Mouse (Mus musculus): Measurements from ENCODE around the gene Wdr24. TPM values are rescaled to one million over a fixed set of nuclear protein-coding genes. Genes with fewer than 3 reads are reported as not detected.

The Wdr24 gene
- polyA plus RNA-seq, 1 experiment from 2014 or later = 17.0 TPM

Small RNAs within 50 kb of the gene (microRNA-seq; reads per million reads assigned to microRNA genes)
- gene Mir3082 = not detected
- gene Mir6966 = 1.2 reads per million

Other genes starting within 250 kb of the Wdr24 start
- 34.6 and 35.3 TPM in 2 replicates for gene Lmf1, start 244.5 kb upstream of the Wdr24 start, polyA plus RNA-seq (2016; fragmentation: Nextera tagmentation; extraction: Ambion mirVana)
- 1.5 and 4.9 TPM in 2 replicates for gene Gng13, start 106.5 kb upstream of the Wdr24 start, polyA plus RNA-seq (2016; fragmentation: Nextera tagmentation; extraction: Ambion mirVana)
- 22.4 and 23.0 TPM in 2 replicates for gene Chtf18, start 96.2 kb upstream of the Wdr24 start, polyA plus RNA-seq (2016; fragmentation: Nextera tagmentation; extraction: Ambion mirVana)
- 11.3 and 12.5 TPM in 2 replicates for gene Rpusd1, start 96.0 kb upstream of the Wdr24 start, polyA plus RNA-seq (2016; fragmentation: Nextera tagmentation; extraction: Ambion mirVana)
- gene Mslnl, start 87.6 kb upstream of the Wdr24 start, polyA plus RNA-seq (2016; fragmentation: Nextera tagmentation; extraction: Ambion mirVana) = not detected in 2 replicates
- 18.2 and 20.5 TPM in 2 replicates for gene Msln, start 69.2 kb upstream of the Wdr24 start, polyA plus RNA-seq (2016; fragmentation: Nextera tagmentation; extraction: Ambion mirVana)
- gene Narfl, start 49.9 kb upstream of the Wdr24 start, polyA plus RNA-seq (2016; fragmentation: Nextera tagmentation; extraction: Ambion mirVana) = 30.5 and 31.8 TPM in 2 replicates
- gene Haghl, start 38.0 kb upstream of the Wdr24 start, polyA plus RNA-seq (2016; fragmentation: Nextera tagmentation; extraction: Ambion mirVana) = 50.5 and 53.2 TPM in 2 replicates
- 0.37 and 0.41 TPM in 2 replicates for gene Ccdc78, start 37.0 kb upstream of the Wdr24 start, polyA plus RNA-seq (2016; fragmentation: Nextera tagmentation; extraction: Ambion mirVana)
- gene Fam173a, start 30.7 kb upstream of the Wdr24 start, polyA plus RNA-seq (2016; fragmentation: Nextera tagmentation; extraction: Ambion mirVana) = 67.3 and 68.2 TPM in 2 replicates
- gene AC134908.4, start 28.0 kb upstream of the Wdr24 start, polyA plus RNA-seq (2016; fragmentation: Nextera tagmentation; extraction: Ambion mirVana) = 0.32 and 0.61 TPM in 2 replicates
- gene Metrn, start 26.5 kb upstream of the Wdr24 start, polyA plus RNA-seq (2016; fragmentation: Nextera tagmentation; extraction: Ambion mirVana) = 28.9 and 30.9 TPM in 2 replicates
- 1.4 and 1.6 TPM in 2 replicates for gene Fbxl16, start 14.5 kb upstream of the Wdr24 start, polyA plus RNA-seq (2016; fragmentation: Nextera tagmentation; extraction: Ambion mirVana)
- gene Jmjd8, start 5.2 kb downstream of the Wdr24 start, polyA plus RNA-seq (2016; fragmentation: Nextera tagmentation; extraction: Ambion mirVana) = 38.1 and 41.8 TPM in 2 replicates
- 271 and 272 TPM in 2 replicates for gene Stub1, start 9.8 kb downstream of the Wdr24 start, polyA plus RNA-seq (2016; fragmentation: Nextera tagmentation; extraction: Ambion mirVana)
- 1.6 and 2.4 TPM in 2 replicates for gene Rhbdl1, start 13.7 kb downstream of the Wdr24 start, polyA plus RNA-seq (2016; fragmentation: Nextera tagmentation; extraction: Ambion mirVana)
- 1.3 and 1.6 TPM in 2 replicates for gene Gm20683, start 18.1 kb downstream of the Wdr24 start, polyA plus RNA-seq (2016; fragmentation: Nextera tagmentation; extraction: Ambion mirVana)
- 24.0 and 24.9 TPM in 2 replicates for gene Rhot2, start 21.2 kb downstream of the Wdr24 start, polyA plus RNA-seq (2016; fragmentation: Nextera tagmentation; extraction: Ambion mirVana)
- 18.4 and 20.1 TPM in 2 replicates for gene Wdr90, start 37.9 kb downstream of the Wdr24 start, polyA plus RNA-seq (2016; fragmentation: Nextera tagmentation; extraction: Ambion mirVana)
- gene Mcrip2, start 45.1 kb downstream of the Wdr24 start, polyA plus RNA-seq (2016; fragmentation: Nextera tagmentation; extraction: Ambion mirVana) = 160 and 161 TPM in 2 replicates
- 31.3 and 36.1 TPM in 2 replicates for gene Mettl26, start 51.4 kb downstream of the Wdr24 start, polyA plus RNA-seq (2016; fragmentation: Nextera tagmentation; extraction: Ambion mirVana)
- gene Wfikkn1, start 57.2 kb downstream of the Wdr24 start, polyA plus RNA-seq (2016; fragmentation: Nextera tagmentation; extraction: Ambion mirVana) = 0.19 and 0.40 TPM in 2 replicates
- 17.1 and 18.1 TPM in 2 replicates for gene Rab40c, start 96.1 kb downstream of the Wdr24 start, polyA plus RNA-seq (2016; fragmentation: Nextera tagmentation; extraction: Ambion mirVana)
- gene Pigq, start 121.3 kb downstream of the Wdr24 start, polyA plus RNA-seq (2016; fragmentation: Nextera tagmentation; extraction: Ambion mirVana) = 69.8 and 72.1 TPM in 2 replicates
- gene Nhlrc4, start 121.3 kb downstream of the Wdr24 start, polyA plus RNA-seq (2016; fragmentation: Nextera tagmentation; extraction: Ambion mirVana) = 0.36 and 1.2 TPM in 2 replicates
- 0.08 and 0.17 TPM in 2 replicates for gene A930017K11Rik, start 128.9 kb downstream of the Wdr24 start, polyA plus RNA-seq (2016; fragmentation: Nextera tagmentation; extraction: Ambion mirVana)
- 16.9 and 18.0 TPM in 2 replicates for gene Capn15, start 162.2 kb downstream of the Wdr24 start, polyA plus RNA-seq (2016; fragmentation: Nextera tagmentation; extraction: Ambion mirVana)
- gene Rab11fip3, start 245.9 kb downstream of the Wdr24 start, polyA plus RNA-seq (2016; fragmentation: Nextera tagmentation; extraction: Ambion mirVana) = 15.4 and 15.5 TPM in 2 replicates

Measured in heart, embryonic 12.5 days (tissue).